Mouse (Mus musculus): ENCODE data around the gene Adat3.

Adat3 gene

DNA sequence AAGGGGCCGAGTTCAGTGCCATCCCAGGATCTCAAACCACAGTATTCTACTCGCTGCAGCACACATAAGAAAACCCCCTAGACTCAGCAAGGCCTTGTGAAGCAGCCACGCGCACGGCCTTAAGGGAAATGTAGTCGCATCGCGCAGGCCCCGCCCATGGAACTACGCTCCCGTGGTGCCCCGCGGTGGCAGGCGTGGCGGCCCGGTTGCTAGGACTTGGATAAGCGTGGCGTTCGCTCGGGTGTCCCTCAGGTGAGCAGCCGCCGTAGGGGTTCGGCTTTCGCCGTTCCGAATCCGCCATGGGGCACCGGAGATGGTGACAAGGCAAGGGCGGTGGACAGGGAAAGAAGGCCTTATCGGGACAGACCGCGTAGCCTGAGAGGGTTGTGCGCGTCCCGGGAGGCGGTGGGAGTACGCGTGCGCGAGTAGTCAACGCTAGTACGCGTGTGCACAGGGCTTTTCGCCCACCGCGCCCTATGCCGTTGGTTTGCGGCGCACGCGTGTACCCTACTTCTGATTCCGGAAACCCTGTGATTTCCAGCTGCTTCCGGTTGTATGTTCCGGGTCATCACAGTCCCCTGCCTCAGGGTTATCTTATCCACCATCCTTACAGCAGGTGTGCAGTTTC, at the start of gene Adat3, which contains the start of gene Scamp4:
Adat3 (plus strand) TSS at position 183 of the 628 bp plus-strand sequence.
Scamp4 (plus strand) TSS at position 175 of the 628 bp plus-strand sequence.
- DNase-seq (ENCODE audit: low read depth, low spot score): peak; percentile 97

DNA sequence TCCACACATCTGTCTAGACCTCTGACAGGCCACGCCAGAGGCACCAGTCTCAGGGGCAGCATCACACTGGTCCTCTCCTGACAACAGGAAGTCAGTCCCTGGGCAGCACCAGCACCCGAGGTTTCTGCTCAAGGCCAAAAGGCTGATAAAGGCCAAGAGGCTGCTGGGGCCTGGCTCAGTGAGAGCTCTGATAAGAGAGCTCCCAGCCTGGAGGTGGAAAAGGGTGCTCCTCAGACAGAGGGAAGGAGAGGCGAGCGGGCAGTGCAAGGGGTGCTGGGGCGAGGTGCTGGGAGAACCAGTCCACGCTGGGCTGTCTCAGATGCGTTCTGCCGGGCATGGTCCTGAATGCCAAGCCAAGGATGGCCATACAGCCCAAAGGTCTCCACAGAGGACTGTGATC, 49.1 kb upstream of the Adat3 start:
- no peak for DNase-seq (ENCODE audit: low read depth, low spot score)

DNA sequence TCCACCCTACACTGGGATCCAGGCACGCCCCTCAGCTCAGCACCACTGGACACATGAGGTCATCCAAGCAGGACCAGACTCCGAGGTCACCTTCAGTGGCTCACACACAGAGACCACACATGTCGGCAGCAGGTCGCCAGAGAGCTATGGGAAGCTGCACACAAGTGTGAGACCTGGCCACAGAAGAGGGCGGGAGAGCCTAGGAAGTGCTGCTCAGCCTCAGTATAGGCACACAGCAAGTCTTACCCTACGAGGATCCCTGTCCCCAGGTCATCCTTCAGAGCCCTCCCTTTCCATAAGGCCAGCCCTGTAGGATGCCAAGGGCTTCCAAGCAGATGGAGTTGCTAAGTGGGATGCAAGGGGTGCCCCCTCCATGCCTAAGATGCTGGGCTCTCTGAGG, 48.7 kb upstream of the Adat3 start:
- DNase-seq (ENCODE audit: low read depth, low spot score): no peak

DNA sequence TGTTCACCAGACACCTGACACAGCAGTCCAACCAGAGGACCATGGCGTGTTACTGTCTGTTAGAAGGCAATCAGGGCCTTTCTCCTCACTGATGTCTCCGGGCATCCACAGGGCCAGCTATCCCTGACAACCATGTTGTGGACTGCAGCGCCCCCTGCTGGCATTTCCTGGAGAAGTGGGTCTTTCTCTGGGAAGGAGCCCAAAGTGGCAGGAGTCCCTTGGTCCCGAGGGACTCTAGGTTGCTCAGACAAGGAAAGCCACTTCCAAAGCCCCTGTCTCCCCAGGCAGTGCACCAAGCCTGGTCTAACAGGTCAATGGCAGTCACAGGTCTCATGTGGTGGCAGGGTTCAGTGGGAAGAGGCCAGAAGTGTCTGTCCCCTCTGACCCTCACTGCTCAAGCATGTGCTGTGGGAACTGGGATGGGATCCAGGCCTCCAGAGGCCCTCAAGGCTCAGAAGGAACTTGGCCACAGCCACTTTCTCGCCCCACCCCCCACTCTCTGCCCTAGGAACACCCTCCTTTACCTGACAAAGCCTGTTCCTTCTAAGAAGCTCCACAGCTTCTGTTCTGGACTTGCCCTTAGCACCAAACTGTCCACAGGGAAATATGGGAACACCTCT, 45.2 kb upstream of the Adat3 start:
- DNase-seq (ENCODE audit: low read depth, low spot score): peak; percentile 74

DNA sequence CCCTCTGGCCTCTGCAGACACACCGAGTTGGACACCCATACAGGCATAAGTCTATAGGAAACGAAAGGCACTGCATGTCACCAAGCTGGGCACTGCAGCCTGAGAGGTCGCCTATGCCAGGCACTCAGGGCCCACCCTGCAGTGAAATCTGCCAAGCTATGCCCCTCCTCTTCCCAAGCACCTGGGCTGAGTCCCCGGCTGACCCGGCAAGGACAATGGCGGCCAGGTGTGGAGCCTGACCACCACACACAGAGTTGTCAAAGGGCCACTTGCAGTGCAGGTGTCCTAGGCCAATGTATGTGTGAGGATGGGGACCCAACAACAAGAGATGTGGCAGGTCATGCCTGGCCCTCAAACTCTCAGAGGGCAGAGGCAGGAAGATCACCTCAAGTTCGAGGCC, 43.2 kb upstream of the Adat3 start:
- no peak for DNase-seq (ENCODE audit: low read depth, low spot score)

DNA sequence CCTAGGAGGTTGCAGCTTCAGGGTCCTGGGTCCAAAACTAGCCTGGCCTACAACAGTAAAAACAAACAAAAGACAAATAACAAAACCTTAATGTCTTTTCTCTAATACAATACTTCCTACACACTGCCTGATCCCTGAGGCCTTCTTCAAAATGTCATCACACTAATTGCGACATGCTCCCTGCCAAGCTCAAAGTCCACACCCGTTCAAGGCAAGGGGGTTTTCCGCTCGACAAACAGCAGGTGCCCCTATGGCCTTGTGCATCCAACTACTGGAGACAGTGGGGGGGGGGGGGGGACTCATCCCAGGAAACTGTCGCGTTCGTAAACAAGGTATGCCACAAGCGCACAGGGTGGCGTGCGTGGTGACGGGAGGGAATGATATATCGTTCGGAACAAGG, 42.1 kb upstream of the Adat3 start:
- peak; percentile 36 for DNase-seq (ENCODE audit: low read depth, low spot score)

DNA sequence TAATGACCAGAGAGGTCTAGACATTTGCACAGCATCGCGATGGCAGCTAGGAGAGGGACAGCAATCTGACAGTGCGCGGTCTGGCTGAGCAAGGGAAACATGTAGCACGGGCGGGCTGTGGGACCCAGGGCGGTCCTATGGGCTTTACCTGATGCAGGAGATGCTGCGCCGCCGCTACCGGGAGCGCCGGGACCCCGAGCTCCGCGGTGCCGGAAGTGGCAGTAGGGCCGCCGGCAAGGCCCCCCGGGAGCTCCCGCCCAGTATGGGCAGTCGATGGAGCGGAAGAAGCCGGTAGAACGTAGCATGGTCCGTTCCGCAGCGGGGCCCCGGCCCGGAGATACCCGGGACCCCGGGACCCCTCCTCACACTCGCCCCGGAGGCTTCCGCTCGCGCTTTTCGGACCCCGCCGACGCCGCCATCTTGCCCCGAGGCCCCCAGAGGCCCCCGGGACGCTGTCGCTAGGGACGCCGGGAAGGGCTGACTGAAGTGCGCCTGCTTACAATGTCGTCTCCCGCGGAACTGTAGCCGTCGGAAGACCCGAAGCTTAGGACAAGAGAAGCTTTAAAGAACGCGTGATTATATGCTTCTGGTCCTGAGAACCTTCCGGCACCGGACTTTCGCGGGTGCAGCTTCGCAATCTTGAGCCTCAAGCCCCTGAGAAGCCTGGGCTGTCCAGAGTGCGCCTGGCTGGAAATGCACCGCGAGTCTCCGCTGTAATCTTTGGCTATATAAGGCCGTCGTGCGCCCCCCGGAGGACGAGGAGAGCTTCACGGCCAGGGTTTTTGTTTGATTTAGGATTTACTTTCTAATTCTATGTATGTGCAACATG, 41.4 kb upstream of the Adat3 start, which contains the start of gene Rexo1:
Rexo1 (minus strand) TSS at position 445 of the 829 bp plus-strand sequence.
- DNase-seq (ENCODE audit: low read depth, low spot score): peak; percentile 96

DNA sequence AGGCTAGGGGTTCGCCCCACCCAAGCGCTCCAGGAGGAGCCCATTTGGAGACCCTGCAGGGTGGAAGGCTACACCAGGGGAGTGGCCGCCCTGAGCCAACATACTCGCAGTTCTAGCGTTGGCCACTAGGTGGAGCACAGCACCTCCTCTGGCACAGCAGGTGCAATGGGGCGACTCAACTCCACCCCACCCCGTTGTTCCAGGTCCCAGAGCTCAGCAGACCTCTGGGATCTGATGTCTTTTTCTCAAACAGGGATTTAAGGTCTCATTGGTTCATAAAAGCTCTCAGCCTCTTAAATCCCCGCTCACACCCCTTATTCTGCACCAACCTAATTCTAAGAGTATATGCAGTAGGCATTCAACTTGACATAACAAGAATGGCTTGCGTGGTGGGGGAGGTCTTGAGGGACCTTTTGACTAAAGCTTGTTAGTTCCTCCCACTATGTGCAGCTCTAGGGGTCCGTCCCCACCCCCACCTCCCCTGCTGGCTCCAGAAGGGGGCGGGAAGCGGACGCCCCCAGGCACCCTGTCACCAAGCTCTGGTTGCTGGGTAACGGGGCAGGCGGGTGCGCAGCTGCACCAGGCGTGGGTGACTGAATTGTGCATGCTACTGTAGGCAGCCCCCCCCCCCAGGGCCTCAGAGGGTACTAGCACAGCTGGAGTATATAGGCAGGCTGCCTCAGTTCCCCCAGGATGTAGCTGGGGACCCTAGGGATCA, 36.1 kb upstream of the Adat3 start:
- DNase-seq (ENCODE audit: low read depth, low spot score): peak; percentile 93

DNA sequence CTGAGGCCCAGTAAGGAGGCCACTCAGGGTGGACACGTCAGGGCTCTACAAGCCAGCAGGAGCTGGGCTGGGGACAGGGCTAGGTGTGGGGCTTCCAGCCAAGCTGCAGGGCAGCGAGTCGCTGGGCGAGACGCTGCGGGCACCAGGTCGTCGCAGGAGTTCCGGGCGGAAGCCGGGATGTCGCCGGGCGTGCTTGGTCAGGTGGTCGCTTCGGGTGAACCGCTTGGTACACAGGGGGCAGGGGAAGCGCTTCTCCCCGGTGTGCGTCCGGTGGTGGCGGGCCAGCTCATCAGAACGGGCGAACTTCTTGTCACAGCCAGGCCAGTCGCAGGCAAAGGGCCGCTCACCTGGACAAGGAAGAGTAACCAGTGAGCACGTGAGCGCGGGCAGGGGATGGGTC, 33.8 kb upstream of the Adat3 start:
- no peak for DNase-seq (ENCODE audit: low read depth, low spot score)

DNA sequence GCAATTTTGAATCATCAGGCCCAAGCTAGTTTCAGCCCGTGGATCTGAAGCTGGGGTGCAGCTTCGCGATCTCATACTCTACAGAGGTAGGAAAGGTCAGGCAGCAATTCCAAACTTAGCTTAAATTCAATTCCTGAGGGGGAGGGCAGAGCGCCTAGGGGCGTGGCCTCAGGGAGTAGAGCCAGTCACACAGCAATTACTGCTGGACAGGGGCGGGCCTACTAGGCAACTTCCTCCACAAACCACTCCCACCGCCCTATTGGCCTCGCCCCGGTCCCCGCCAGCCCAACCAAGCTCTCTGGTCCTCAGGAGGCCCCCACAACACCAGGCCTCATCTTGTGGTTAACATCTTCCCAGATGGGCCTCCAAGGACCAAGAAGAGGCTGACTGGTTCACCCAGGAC, 33.0 kb upstream of the Adat3 start:
- DNase-seq (ENCODE audit: low read depth, low spot score): peak; percentile 47

DNA sequence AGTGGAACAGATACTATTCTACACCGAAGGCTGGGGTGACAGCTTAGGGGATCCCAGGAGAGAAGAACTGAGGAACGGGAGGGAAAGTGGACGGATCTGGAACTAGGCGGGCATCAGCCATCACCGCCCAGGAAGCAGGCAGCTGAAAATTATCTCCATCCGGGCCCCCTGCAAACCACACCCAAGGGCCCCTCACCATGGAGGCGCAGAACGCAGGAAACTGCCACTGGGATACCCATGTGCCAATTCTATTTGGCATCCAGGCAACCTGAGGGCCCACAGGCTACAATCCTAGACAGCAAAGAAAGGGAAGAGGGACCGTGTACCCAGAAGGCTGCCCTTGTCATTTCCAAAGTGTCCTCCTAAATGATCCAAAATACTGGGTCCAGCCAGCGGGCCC, 32.3 kb upstream of the Adat3 start:
- no peak for DNase-seq (ENCODE audit: low read depth, low spot score)

DNA sequence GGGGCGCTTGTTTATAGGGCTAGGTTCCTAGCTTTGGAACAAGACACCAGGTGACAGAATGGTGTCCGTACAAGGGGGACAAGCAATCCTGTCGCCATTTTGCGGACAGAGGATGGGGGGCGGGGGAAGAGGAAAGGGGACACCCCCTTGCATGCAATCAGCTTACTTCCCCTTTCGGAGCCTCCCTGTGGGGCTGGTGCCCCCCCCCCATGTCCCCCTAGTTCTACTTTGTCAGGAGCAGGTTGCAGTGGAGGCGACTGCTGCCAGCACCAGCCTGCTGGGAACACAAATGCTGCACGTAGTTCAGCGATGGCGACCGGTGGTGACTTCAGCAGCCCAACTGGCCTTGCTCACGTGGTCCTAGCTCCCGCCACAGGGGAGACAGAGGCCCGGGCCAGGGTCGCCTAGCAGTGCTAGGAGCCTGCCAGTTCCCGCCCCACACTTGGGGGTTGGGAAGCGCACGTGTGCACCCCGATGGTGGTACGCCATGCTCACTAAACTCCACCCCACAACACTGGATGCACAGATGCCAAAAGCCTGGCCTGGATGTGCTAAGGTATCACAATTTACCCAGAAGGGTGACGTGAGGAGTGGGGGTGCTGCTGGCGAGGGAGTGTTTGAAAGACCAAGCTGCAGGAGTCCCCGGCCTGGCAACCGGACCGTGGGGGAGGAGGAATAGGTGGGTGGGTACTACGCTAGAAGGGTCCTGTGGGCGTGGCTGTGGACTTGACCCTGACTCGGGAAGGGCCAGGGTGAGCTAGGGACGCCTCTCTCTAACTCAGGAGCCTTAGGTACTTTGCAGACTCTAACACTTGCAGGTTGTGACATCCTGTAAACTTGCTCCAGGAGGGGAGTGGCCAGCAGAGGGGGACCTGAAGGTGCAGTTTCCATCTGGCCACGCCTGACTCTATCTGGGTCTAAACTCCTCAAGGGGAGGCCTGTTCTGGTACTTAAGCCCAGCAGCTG, 31.5 kb upstream of the Adat3 start:
- DNase-seq (ENCODE audit: low read depth, low spot score): no peak

DNA sequence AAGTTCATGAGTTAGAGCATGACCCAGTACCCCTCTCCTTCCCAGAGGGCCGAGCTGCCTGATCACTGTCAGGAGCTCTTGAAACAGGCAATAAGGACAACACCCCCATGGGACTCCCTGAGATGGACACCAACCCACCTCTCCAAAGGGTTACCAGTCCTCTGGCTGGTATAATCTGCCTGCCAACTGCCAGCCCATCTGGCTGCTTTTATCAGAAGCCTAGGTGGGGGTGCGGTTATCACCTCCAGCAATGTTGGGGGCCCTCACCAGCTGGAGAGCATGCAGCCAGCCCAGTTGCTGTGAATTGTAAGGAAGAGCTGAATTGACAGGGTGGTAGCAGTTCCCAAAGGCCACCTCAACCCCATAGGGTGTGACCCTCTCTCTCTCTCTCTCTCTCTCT, 30.2 kb upstream of the Adat3 start:
- DNase-seq (ENCODE audit: low read depth, low spot score): no peak

DNA sequence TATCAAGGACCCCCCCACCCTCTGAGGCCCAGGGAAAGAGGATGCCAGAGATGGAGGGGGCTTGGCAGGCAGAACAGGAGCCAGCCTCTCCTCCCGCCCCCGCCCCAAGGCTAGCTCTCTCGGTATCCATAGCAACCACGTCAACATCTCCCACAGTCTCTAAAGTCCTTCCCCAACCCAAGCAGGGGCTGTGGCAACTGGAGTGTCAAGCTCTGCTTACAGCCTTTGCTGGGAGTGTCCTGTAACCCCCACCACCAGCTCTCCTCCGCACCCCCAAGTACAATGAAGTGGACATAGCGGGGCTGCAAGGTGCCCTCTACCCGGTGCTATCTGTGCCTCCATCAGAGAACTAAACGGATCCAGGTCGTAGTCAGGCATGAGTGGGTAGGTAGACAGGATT, 28.7 kb upstream of the Adat3 start:
- DNase-seq (ENCODE audit: low read depth, low spot score): peak; percentile 37

DNA sequence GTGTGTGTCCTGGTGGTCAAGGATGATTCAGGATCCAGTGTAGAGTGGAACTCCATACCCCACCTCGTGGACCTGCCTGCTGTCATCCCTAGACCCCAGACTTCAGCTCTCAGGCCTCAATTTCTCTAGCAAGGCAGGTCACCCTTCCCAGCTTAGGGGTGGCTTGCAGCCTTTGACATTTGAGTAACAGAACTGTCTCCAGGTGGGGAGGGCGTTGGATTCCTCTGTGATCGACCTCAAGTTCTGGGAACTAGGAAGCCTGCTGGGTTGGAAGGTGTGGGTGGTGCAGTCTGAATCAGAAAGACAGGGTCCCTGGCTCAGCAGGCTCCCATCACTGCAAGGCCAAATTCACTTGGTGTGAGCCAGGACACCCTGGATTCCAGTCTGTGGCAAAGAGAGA, 27.8 kb upstream of the Adat3 start:
- no peak for DNase-seq (ENCODE audit: low read depth, low spot score)

DNA sequence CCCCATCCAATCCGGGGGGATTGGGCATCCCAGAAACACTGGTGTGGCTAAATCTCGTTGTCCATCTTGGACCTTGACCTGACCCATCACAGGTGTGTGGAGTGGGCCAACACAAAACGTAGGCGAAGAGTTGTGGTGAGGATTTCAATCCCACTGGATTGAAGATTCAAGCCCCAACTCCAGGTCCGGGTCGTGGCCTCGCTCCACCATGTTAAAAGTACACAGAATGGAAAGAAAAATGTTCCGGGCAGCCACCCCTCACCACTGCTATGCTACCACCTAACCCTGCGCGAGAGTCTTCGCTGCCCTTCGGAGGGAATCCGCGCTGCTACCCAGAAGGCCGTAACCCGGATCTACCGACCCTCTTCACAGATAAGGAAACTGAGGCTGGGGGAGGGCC, 26.8 kb upstream of the Adat3 start:
- no peak for DNase-seq (ENCODE audit: low read depth, low spot score)

DNA sequence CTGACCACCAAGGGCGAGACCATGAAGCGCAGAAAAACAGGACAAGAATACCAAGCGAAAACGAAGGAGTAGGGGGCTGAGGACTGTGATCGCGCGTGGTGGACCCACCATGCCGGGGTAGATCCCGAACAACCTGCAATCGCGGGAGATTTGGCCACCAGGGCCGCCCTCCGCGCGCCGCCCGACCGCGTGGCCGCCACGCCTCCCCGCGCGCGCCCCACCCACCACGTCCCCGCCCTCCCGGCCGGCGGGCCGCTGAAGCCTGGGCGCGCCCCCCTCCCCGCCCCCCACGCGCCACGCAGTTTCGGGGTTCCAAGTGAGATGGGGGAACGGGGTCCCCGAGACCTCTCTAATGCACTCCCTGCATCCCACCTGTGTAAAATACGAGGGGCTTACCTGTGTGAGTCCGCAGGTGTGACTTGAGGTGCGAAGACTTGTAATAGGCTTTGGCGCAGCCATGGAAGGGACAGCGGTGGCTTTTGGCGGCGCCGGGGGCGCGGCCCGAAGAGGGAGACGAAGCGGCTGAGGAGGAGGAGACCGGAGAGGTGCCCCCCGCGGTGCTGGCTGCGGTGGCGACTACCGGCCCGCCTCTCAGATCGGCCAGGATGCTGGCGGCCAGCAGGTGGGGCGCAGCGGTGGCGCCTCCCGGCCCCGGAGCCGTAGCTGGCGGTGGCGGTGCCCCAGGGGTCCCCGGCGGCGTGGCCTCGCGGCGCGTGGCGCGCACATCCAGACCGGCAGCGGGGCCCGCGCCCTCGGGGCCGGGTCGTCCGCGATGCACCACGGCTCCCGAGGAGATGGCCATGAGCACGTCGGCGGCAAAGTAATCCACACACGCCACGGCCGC, 26.1 kb upstream of the Adat3 start:
- peak; percentile 84 for DNase-seq (ENCODE audit: low read depth, low spot score)

DNA sequence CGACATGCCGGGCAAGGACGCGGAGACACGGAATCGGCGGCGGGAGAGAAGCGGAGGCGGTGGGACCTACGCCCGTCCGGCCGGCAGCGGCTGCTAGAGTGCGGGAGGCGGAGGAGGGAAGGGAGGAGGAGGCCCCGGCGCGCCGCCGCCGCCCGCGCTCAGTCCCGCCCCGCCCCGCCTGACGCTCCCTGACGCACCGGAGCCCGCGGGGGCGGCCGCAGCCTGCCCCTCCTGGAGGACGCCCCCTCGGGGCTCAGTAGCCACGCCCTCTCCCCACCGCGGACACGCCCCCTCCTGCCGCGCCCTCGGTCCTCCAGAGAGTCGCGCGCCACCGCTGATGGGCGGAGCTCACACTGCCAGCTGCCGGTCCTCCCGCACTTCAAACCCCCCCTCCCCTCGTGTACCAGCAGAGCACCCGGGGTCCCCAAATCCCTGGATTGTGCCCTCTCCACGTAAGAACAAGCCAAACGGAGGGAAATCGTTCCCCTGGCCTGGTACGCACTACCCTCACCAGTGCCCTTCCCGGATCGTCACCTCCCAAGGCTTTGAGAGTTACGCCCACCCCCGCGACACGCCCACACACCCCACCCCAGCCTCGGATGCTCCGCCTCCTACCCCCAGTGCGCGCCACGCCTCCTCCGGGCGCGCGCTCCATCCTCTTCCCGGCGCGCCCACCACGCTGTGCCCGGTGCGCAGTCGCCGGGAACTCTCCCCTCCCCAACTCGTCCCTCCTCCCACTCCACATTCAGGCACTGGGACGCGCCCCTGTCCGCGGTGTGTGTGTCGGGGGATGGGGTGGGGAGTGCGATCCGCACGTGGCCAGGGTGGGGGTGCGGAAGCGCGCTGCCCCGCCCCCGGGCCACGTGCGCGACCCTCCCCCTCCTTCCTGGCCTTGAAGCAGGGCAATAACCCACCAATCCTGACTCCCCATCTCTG, 25.2 kb upstream of the Adat3 start, which contains the start of gene Klf16:
Klf16 (minus strand) TSS at position 127 of the 936 bp plus-strand sequence.
- DNase-seq (ENCODE audit: low read depth, low spot score): peak; percentile 99

Measured in CD4-positive, CD25-positive, alpha-beta regulatory T cell, adult 2 months (primary cell).